Mouse (Mus musculus) urinary bladder, adult 2 months (tissue): ENCODE measurements around the gene Dlx3. TPM values are rescaled to one million over a fixed set of nuclear protein-coding genes. Genes with fewer than 3 reads are reported as not detected.

Experiments
- DNase-seq: peaks from one replicate; pipeline ENCODE4 v3.0.0; 2022; ENCODE audit warnings: low spot score
- polyA plus RNA-seq: library from polyadenylated mRNA; depleted of rRNA; stranded (reverse); fragments of >200 nt; gene quantifications from 2 replicates; pipeline ENCODE4 v1.2.3, GENCODE M21; 2012; rRNA removed

The Dlx3 gene
- polyA plus RNA-seq, result 0.39 and 0.41 TPM in 2 replicates

GRCm38 (mm10) chr11:95119990-95120632, at the start of gene Dlx3:
Gene Dlx3 (plus strand): TSS chr11:95120119.
- no peak for DNase-seq

GRCm38 (mm10) chr11:95070140-95071107, 49.5 kb upstream of the Dlx3 start:
- DNase-seq, result no peak

GRCm38 (mm10) chr11:95071266-95071665, 48.7 kb upstream of the Dlx3 start:
- no peak for DNase-seq

GRCm38 (mm10) chr11:95072136-95072535, 47.8 kb upstream of the Dlx3 start:
- DNase-seq, result no peak

- no peak for DNase-seq
Observed at GRCm38 (mm10) chr11:95072804-95073203, 47.1 kb upstream of the Dlx3 start.

- no peak for DNase-seq
Observed at GRCm38 (mm10) chr11:95073835-95074234, 46.1 kb upstream of the Dlx3 start.

GRCm38 (mm10) chr11:95074694-95075093, 45.2 kb upstream of the Dlx3 start:
- no peak for DNase-seq

- DNase-seq, result no peak
Observed at GRCm38 (mm10) chr11:95075197-95076040, 44.5 kb upstream of the Dlx3 start.

- DNase-seq, result peak; percentile 71
Observed at GRCm38 (mm10) chr11:95076041-95076535, 43.8 kb upstream of the Dlx3 start.

GRCm38 (mm10) chr11:95076536-95077111, 43.3 kb upstream of the Dlx3 start, which contains the start of gene Itga3:
Gene Itga3 (minus strand): TSS chr11:95076801.
- peak; percentile 73 for DNase-seq

GRCm38 (mm10) chr11:95077956-95078355, 42.0 kb upstream of the Dlx3 start:
- no peak for DNase-seq

GRCm38 (mm10) chr11:95079256-95079875, 40.6 kb upstream of the Dlx3 start:
- DNase-seq, result no peak

- DNase-seq, result no peak
Observed at GRCm38 (mm10) chr11:95080783-95081182, 39.1 kb upstream of the Dlx3 start.

GRCm38 (mm10) chr11:95082896-95083295, 37.0 kb upstream of the Dlx3 start:
- DNase-seq, result no peak

- no peak for DNase-seq
Observed at GRCm38 (mm10) chr11:95084175-95084574, 35.7 kb upstream of the Dlx3 start.

- no peak for DNase-seq
Observed at GRCm38 (mm10) chr11:95084811-95085382, 35.0 kb upstream of the Dlx3 start.

GRCm38 (mm10) chr11:95085710-95086109, 34.2 kb upstream of the Dlx3 start:
- no peak for DNase-seq

GRCm38 (mm10) chr11:95086229-95086628, 33.7 kb upstream of the Dlx3 start:
- DNase-seq, result no peak

GRCm38 (mm10) chr11:95087301-95088228, 32.4 kb upstream of the Dlx3 start:
- no peak for DNase-seq
